Mouse (Mus musculus) ovary, postnatal 10 days (tissue): ENCODE measurements around the gene Lclat1.
"Not testable (repeated sequence)": the region's sequence is repeated elsewhere in the genome, so short reads cannot be mapped to it uniquely, and the experiment has no call there.

Experiments
- DNase-seq: peaks from one replicate; pipeline ENCODE4 v3.0.0; 2022; ENCODE audit warnings: low spot score

Lclat1 gene

GRCm38 (mm10) chr17:73245089-73245684 is 137.4 kb downstream of the Lclat1 start:
- no peak for DNase-seq

- no peak for DNase-seq
Measured at GRCm38 (mm10) chr17:73246036-73246435, 138.3 kb downstream of the Lclat1 start.

GRCm38 (mm10) chr17:73246926-73247325 is 139.1 kb downstream of the Lclat1 start:
- DNase-seq: no peak

- no peak for DNase-seq
Measured at GRCm38 (mm10) chr17:73247758-73248157, 140.0 kb downstream of the Lclat1 start.

- DNase-seq: no peak
Measured at GRCm38 (mm10) chr17:73250488-73251141, 142.8 kb downstream of the Lclat1 start.

GRCm38 (mm10) chr17:73251142-73251502 is 143.3 kb downstream of the Lclat1 start:
- no peak for DNase-seq

GRCm38 (mm10) chr17:73251812-73252608 is 144.2 kb downstream of the Lclat1 start:
- no peak for DNase-seq

- DNase-seq: no peak
Measured at GRCm38 (mm10) chr17:73253291-73253969, 145.6 kb downstream of the Lclat1 start.

- DNase-seq: no peak
Measured at GRCm38 (mm10) chr17:73255801-73256200, 148.0 kb downstream of the Lclat1 start.

GRCm38 (mm10) chr17:73258620-73259019 is 150.8 kb downstream of the Lclat1 start:
- DNase-seq: no peak

- DNase-seq: not testable (repeated sequence)
Measured at GRCm38 (mm10) chr17:73259258-73259657, 151.5 kb downstream of the Lclat1 start.

GRCm38 (mm10) chr17:73262558-73262957 is 154.8 kb downstream of the Lclat1 start:
- DNase-seq: no peak

GRCm38 (mm10) chr17:73263077-73263501 is 155.3 kb downstream of the Lclat1 start:
- DNase-seq: no peak

- no peak for DNase-seq
Measured at GRCm38 (mm10) chr17:73270871-73271796, 163.3 kb downstream of the Lclat1 start.

- DNase-seq: no peak
Measured at GRCm38 (mm10) chr17:73271797-73272600, 164.2 kb downstream of the Lclat1 start.

- DNase-seq: no peak
Measured at GRCm38 (mm10) chr17:73273809-73274208, 166.0 kb downstream of the Lclat1 start.

GRCm38 (mm10) chr17:73275066-73275465 is 167.3 kb downstream of the Lclat1 start:
- DNase-seq: no peak

- DNase-seq: no peak
Measured at GRCm38 (mm10) chr17:73277770-73278169, 170.0 kb downstream of the Lclat1 start.

GRCm38 (mm10) chr17:73282702-73283101 is 174.9 kb downstream of the Lclat1 start:
- not testable (repeated sequence) for DNase-seq

- DNase-seq: no peak
Measured at GRCm38 (mm10) chr17:73284301-73284700, 176.5 kb downstream of the Lclat1 start.
